Mouse (Mus musculus) frontal cortex, postnatal 14 days (tissue): Measurements from ENCODE around the gene Ccdc65.

ENCODE experiments used
- DNase-seq, 2 experiments: peaks; one replicate each; pipeline ENCODE4 v3.0.0; 2022; ENCODE audit warnings: low spot score in 2 of 2

The Ccdc65 gene

DNA sequence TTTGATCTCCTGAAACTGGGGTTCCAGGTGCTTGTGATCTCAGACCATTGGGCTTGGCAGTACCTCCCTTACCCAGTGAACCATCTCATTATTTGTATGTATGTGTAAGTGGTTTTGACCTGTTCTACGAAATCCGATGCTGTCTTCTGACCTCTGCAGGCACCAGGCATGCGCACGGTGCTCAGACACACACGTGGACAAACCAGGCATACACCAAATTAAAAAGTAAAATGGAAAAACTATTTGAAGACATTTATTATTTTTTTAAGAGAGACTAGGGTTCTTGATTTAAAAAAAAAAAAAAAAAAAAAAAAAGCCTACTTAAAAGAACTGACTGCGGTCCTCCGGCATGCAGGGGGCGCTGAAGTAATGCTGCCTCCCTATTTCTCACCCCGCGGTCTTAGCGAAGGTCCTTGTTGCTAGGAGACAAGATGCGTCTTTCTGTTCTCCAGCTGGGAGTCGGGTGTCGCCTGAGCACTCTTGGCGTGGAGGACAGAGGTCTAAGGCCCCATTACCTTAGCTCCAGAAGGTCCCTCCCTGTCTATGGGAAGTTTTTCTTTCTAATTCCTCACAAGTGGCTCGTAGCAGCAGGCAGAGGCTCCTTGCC is at the start of gene Ccdc65:
Ccdc65 (plus strand) TSS at position 442 of the 607 bp plus-strand sequence.
- DNase-seq: peak; percentile 79 to 82

DNA sequence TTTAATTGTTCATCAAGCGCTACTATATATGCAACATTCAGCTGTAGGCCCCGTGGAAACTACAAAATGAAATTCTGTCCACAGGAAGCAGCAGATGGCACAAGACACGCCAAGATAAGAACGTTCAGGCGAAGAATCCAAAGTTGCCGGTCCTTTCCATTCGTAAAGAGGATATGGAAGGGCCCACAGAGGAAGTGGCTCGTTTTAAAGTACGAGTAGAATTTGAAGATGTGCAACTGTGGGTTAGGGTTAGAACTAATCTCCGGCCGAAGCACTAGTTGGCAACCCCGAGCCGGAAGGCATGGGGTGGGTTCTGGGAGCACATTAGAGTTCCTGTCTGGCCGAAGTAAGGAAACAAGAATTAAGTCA is 45.8 kb upstream of the Ccdc65 start:
- no peak for DNase-seq

DNA sequence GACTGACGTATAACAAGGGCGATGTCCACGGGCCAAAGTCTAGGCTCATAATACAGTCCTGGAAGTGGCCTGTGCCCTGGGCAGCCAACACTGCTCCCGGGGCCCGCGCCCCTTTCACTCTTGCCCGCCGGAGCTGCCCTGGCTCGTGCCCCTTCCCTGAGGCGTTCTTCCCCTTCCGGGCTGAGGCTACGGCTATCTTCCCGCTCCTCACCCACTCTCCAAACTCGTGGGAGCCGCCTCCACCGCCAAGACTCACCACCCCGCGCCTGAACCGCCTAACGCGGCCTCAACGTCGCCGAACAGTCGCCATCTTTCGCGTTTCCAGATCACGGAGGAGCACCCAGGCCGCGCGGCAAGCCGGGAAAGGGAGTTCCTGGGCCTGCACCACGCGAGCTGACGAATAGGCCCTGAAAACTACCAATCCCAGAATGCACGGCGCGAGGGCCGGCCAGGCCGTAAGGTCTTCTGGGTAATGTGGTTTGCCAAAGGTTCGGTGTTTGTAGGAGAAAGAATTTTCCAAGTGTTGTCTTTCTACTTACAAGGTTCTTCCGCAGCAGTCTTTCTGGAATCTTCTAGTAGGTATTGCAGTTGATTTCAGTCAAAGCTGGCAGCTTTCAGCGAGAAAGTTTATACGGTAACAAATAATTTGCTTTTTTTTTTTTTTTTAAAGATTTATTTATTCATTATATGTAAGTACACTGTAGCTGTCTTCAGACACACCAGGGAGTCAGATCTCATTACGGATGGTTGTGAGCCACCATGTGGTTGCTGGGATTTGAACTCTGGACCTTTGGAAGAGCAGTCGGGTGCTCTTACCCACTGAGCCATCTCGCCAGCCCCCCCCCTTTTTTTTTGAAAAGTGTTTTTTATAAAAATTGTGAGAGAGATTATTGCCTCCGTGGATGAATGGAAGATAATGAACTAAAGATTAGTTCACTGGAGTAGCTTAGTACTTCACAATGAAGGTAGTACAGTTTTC is 45.2 kb upstream of the Ccdc65 start, which contains the start of gene Ddx23:
Ddx23 (minus strand) TSS at position 328 of the 979 bp plus-strand sequence.
- DNase-seq: peak; percentile 92 to 93

DNA sequence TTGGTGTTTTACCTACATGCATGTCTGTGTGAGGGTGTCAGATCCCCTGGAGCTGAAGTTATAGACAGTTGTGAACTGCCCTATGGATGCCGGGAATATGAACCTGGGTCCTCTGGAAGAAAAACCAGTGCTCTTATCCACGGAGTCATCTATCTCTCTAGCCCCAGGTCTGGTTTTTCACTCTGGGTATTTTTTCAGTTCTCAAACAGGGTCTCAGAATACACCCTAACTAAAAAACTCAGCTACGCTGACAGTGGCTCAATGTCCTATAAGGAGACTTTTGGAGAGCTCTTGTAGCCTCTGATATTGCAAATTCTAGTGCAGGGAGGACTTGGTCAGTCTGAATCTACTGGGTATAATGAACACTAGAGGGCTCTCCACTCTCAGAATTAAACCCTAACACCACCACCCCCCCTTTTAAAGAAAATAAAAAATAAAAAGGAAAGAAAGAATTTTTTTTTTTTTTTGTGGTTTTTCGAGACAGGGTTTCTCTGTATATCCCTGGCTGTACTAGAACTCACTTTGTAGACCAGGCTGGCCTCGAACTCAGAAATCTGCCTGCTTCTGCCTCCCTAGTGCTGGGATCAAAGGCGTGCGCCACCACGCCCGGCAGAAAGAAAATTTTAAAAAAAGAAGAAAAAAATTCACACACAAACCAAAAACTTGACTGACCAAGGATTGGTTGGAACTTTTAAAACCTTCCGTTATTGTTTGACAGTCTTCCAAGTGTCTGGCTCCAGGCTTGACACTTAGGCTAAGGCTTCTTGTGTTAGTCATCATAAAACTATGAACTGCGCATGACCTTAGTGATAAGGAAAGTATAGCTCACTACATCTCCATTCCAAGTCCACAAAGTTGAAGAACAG is 43.7 kb upstream of the Ccdc65 start:
- no peak for DNase-seq

DNA sequence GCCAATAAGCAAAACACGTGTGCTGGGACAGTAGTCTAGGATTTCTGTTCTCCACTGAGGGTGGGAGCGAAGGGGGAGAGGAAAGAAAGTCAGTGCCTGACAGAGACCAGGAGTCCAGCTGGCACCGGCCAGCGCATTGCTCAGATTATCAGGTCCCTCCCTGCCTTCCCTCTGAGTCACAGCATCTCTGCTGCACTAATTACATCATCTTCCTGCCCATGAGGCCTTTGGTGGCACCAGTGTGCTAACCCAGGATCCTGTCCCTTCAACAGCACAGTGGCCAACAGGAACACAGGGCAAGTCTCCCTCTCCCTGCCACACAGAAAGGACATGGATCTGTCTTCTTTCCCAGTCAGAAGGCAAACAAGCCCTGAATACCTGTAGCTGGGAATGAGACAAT is 35.4 kb upstream of the Ccdc65 start:
- no peak for DNase-seq

DNA sequence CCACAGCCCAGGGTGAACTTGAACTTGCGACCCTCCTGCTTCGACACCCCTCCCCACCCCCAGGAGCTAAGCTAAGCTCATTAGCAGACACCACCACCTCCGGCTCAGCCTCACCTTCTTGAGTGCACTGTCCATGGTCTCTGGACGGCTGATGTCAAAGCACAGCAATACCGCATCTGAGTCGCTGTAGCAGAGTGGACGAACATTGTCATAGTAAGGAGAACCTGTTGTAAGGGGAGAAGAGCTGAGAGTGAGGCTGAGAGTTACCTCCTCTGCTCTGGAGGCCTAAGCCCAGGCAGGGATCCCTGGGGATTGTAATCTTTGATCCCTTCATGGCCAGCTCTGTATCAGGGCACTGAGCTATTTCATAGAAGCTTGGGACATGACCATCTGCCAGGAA is 34.3 kb upstream of the Ccdc65 start:
- no peak for DNase-seq

DNA sequence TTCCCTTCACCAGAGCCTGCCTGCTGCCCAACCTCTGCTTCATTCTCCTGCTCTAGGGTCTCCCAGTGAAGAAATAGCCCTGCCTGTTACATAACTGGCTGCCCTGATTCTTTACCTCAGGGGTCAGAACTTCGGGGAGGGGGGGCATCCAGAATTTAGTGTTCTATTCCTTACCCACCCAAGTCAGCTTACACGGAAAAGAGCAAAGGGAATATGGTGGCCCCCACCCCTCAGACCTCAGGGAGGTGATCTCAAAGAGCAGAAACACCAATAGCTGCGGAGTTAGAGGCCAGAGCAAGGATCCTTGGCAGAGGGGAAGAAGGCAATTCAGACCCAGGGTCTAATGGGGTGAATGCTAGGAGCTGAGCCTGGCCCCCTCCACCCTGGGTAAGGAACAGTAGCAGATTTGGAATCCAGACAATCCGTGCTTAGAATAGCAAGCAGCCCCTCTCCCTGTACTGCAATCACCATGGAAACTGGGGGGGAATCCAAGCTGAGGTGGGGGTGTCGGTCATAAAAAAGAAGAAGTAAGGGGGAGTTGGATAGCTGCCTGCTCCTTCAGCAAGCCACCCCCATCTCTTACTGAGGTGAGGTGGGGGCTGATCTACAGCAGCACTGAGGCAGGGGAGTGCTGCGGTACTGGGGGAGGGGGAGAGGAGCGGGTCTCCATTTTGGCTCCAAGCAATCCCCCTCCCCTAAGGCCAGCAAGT is 33.6 kb upstream of the Ccdc65 start:
- DNase-seq: peak in 1 of 2 experiments; percentile 40

DNA sequence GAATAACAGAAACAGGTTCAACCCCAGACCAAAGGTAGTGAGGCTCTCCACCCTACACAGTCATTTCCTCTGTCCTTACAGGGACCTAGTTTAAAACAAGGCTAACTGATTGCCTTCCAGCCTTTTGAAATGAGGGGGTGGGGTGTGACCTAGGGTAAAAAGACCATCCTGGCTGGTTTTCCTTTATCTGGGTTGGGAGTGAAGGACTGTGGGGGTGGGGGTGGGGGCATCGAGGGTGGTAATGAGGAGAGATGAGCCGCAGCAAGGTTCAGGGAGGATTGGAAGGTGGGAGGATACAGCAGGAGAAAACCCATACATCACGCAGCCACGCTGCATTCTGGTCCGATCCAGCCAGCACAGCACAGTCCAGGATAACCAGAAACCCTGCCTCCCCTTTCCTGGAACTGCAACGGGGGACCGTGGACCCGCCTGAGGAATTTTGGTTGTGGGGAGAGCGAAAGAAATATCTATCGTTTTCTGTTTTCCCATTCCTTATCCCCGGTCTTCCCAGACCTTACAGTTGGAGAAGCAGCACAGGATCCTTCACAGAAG is 32.9 kb upstream of the Ccdc65 start:
- DNase-seq: no peak

DNA sequence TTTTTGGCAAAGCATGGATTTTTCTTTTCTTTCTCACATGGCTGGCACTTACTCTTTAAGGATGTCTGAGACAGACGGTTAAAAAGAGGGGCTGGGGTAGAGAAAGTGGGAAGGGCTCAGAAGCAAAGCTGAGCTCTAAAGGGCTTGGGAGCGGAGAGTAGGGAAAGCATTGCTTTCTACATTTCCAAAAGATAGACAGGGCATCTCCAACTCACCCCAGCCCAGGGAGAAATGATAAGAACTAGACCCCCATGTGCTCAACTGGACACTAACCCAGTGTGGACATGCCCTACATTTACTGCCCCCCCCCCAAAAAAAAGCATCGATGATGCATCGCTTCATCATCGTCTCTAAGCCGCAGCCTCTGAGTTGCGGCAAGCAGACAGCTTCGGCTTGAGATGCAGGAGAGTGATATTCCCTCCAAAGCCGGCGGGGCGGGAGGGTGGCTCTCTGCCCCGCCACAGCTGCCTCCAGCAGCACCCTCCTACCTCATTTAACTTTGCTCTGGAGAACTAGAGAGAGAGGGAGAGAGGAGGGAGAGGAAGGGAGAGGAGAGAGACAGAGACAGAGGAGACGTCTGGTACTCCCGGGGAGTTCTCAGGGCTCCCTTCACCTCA is 32.3 kb upstream of the Ccdc65 start:
- DNase-seq: no peak

DNA sequence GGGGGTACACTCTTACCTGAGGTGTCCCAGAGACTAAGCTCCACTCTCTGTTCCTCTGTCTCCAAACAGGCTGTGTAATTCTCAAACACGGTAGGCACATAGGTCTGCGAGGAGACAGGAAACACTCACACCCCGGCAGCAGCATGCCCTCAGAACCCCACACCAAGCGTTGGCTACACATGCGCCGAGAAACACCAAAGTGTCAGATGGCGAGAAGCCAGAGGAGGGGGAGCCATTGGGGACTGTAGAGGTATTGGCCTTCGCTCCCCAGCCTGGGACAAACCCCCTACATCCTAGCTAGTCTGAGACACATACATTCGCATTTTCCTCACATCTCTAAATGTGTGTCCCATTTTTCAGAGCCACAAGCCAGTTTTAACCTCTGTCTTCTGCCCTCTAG is 31.5 kb upstream of the Ccdc65 start:
- DNase-seq: no peak

DNA sequence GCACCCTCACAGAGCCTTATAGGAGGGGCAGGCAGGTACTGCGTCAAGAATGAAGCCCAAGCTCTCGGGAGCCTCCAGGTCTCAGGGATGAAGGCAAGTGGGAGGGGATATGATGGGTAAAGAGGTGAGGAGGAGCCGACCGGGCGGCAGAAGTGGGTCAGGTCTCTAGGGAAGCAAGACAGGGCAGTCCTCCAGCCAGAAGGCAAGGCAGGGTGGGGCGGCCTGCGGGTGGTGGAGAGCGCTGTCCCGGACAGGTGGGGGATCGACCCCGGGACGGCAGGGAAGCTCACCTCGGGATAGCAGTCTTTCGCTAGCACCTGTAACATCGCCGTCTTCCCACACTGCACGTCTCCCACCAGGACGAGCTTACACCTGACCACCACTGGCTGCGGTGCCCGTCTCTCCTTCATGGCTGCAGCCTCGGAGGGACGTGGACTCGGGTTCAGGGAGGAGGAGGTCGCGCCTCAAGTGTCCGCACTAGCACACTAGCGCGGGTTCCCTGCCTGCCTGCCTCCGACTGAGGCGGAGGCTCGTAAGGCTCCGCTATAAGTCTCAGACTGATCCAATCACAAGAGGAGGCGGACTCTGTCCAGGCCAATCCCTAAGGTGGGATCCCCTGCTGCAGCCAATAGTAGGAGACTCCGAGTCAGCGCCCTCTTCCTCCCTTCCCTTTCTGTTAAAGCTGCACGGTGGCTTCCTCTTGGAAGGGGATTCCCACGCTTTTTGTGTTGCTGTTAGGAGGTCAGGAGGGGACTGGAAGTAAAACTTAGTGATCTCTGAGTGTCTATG is 30.9 kb upstream of the Ccdc65 start, which contains the start of gene Rnd1:
Rnd1 (minus strand) TSS at position 522 of the 789 bp plus-strand sequence.
- DNase-seq: peak; percentile 82 to 88

DNA sequence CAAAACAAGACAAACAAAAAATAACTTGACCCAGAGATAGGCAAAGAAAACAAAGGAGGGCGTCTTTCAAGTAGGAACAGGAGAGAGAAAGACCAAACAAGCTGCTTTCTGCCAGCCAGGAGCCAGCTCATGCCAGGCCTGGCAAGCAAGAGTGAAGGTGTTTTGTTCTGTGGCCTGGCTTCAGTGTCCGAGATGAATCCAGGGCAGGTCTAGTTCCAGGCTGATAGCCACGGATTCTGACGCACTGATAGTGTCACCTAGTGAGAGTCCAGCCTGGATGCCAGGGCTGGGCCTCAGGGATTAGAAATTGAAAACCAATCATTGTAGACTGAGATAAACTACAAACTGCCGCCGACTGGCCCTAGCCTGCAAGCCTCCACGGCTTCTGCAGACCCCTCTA is 30.0 kb upstream of the Ccdc65 start:
- no peak for DNase-seq

DNA sequence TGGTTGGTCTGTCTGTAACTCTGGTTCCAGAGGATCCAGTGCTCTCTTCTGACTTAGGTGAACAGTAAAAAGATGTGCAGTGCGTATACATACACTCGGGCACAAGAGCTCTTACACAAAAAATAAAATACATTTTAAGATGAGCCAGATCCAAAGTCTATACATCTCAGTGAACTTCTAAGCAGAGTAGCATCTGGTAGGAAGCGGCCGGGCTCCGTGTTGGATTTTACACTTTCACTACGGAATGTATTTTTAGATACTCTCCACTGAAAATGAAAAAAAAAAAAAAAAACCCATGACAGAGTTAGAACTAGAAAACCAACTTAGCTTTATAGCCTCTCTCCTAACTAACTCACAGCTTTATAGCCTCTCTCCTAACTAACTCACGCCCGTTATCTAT is 27.3 kb upstream of the Ccdc65 start:
- no peak for DNase-seq

DNA sequence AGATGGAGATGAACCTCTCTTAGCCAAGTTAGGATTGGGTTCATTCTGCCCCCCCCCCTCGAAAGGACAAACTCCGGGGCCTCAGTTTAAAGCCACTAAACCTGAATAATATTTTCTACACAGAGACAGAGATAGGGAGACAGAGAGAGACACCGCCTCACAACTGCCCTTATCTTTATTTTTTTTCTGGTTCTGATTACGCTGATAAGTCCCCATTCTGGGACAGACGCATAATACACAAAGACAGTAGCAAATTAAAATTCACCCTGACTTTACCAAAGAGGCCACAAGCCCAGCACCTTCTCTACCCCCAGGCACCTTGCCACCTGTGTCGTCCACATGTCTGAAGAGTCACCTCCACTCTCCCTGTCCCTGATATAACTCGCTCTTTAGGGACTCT is 26.4 kb upstream of the Ccdc65 start:
- DNase-seq: no peak

DNA sequence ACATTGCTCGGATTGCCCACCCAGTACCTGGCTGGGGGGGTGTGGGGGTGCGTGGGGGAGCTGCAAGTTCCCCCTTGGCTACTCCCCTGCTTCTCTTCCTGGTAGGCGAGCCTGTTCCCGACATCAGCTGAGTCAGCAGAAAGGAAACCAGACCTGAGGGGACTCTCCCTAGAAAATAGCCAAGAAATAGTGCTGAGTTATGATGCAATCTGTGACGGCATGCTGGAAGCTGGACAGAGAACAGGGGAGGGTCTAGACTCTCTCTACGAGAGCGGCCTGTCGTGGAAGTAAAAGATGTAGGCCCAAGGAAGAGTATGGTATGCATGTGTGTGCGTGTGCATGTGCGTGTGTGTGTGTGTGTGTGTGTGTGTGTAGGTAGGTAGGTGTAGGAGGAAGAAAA is 24.8 kb upstream of the Ccdc65 start:
- no peak for DNase-seq

DNA sequence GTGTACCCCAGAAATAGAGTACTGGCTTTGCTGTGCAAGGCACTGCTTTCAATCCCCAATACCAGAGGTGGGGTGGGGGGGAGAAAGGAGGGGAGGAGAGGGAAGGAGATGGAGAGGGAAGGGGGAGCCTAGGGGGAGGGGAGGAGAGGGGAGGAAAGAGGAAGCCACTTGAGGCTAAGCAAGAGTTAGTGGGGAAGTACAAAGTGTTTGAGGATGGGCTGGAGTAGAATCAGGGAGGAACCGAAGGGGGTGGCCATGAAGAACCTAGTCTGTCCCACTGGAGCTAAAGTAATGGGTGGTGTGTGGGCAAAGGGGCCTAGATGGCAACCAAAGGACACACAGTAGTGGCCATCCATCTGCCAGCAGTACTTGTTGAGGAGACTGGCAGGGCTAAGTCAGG is 24.3 kb upstream of the Ccdc65 start:
- DNase-seq: no peak

DNA sequence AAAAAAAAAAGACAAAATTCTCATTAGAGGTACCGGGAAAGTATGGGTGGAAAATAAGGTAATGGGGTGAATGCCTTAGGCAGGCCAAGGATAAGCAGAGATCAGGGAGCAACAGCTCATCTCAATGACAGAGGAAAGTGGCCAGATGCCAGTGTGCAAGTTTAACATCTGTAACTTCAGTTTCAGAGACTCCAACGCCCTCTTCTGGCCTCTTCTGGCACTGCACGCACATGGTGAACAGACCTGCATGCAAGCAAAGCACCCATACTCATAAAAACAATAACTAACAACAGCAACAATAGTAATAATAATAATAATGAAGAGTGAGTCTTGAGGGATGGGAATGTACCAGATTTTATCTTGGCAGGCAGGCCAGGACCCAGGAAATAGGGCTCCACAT is 22.1 kb upstream of the Ccdc65 start:
- DNase-seq: no peak

DNA sequence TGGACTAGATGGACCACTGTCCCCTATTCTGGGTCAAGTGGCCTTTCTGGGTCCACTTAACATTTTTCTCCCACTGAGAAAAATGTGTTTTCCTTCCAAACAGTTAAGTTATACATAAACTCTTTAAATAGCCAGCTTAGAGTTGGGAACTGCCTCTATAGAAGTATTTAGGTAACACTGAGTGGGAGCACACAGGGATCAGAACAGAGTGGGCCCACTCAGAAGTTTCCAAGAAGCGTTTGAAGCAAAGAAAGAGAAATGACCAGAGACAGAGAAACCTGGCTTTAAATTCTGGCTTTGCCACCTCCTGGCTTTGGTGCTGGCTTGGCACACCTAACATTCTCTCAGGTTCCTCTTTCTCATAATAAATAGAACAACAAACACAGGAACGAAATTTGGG is 18.3 kb upstream of the Ccdc65 start:
- DNase-seq: no peak

DNA sequence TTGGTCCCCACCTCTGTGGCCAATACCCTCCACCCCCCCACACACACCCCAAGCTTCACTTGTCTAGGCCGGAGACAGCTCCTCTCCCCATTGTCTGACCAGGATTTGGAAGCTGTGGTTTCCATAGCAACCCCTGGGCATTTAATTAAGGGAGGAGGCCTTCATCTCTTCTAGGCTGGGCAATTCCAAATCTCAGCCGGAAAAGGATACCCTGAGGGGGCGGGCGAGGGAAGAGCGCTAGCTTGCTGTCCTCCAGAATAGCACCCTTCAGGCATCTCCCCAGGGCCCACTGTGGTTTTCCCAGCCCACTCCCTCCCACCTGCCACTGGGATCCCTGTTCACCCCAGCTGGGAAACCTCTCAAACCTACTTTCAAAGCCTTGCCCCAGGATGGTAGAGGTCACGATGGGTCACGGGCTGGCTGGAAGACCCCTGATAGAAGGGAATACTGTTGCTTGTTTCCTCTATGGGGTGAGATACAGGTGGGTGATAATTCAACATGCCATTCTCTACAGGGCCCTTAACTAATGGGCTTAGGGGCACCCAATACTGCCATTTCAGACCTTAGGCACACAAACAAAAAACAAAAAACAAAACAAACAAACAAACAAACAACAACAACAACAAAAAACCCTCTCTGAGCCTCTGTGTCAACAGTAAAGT is 16.4 kb upstream of the Ccdc65 start:
- DNase-seq: peak in 1 of 2 experiments; percentile 23
